Mouse (Mus musculus): ENCODE data around the gene Pmepa1.

Pmepa1 gene

GRCm38 (mm10) chr2:173275343-173276201, 761 bp downstream of the Pmepa1 start:
- DNase-seq (ENCODE audit: low spot score), result no peak

DNA sequence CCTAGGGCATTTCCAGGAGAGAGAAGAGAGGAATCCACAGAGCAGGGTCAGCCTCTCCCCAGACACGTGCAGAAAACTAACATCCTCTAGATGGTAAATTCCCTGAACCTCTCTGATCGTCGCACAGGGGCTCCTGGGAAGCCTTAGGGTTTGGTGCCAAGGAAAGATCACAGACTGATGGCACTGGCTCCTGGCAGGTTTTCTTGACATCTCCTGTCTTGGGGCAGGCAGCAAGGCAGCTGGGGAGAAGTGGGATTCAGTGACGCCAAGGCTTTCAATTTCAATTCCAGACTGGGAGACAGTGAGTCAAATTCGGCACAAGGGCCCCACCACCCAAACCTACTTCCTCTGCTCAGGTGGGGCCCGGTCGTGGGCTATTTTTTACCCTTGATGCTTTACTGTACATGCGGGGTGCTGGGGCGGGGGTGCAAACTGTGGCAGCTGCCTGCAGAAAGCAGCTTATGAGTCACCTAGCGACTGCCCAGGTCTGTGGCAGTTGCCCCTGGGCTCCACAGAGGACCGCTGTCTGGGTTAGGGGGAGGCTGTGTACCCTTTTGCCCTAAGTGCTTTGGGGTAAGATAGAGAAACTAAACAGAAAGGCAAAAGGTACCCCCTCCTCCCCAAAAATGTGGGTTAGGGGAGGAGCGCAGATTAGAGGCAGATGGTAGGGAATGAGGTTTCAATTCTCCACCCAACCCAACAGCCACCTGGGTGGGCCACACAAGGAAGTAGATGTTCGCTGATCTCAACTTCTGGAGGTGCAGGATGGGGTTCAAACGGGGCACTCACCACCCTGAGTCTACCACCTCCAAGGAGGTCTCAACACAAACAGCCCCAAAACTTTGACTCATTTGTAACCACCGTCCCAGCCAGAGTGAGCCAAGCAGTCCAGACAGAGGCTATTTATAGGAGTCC, 1.6 kb downstream of the Pmepa1 start:
- DNase-seq (ENCODE audit: low spot score), result no peak

GRCm38 (mm10) chr2:173273885-173274284, 2.4 kb downstream of the Pmepa1 start:
- no peak for DNase-seq (ENCODE audit: low spot score)

- DNase-seq (ENCODE audit: low spot score), result no peak
Observed at GRCm38 (mm10) chr2:173272354-173272900, 3.9 kb downstream of the Pmepa1 start.

DNA sequence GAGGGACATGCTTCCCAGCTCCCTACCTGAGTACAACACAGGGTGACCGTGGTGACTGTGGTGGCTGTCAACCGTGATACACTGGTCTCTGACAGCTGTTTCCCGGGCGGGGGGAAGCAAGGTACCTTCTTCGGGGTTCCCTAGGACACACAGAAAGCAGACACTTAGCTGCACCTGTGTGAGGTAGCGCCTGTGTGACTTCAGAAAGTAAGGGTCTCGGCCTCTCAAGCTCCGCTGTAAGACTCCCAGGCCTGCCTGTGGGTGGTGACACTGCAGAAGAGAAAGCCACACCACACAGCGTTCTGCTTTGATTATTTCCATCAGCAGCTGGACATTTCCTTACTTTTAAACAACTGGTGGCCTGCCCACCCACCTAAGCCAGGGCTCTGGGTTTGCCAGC, 4.8 kb downstream of the Pmepa1 start:
- DNase-seq (ENCODE audit: low spot score), result no peak

DNA sequence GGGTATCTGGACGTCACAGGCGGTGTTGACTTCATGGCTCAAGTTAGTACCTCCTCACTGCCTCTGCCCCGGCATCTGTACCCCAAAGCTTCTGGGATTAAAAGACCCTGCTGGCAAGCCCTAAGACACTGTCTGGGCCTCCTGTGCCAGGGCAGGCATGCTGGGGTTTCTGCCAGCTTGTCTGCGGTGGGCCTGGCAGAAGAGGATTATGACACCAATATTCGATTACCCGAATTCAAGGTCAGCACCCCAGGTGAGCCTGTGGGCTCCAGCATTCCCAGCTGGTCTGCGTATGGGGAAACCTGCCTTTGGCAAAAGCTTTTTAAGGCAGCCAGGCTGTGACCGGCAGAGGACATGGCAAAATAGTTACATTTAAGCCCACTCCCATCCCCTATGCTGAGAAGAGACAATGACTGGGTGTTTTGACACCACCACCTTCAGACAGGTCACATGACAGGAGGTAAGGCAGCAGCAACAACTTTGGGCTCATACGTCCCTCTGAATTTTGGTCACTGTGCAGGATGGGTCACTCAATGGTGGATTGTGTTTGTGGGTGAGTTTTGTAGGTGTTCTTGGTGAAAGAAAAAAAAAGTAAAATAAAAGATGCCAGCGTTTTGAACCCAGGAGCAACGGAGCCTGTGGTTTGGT, 5.6 kb downstream of the Pmepa1 start:
- DNase-seq (ENCODE audit: low spot score), result no peak

GRCm38 (mm10) chr2:173270196-173270595, 6.1 kb downstream of the Pmepa1 start:
- no peak for DNase-seq (ENCODE audit: low spot score)

GRCm38 (mm10) chr2:173267562-173267961, 8.8 kb downstream of the Pmepa1 start:
- DNase-seq (ENCODE audit: low spot score), result no peak

DNA sequence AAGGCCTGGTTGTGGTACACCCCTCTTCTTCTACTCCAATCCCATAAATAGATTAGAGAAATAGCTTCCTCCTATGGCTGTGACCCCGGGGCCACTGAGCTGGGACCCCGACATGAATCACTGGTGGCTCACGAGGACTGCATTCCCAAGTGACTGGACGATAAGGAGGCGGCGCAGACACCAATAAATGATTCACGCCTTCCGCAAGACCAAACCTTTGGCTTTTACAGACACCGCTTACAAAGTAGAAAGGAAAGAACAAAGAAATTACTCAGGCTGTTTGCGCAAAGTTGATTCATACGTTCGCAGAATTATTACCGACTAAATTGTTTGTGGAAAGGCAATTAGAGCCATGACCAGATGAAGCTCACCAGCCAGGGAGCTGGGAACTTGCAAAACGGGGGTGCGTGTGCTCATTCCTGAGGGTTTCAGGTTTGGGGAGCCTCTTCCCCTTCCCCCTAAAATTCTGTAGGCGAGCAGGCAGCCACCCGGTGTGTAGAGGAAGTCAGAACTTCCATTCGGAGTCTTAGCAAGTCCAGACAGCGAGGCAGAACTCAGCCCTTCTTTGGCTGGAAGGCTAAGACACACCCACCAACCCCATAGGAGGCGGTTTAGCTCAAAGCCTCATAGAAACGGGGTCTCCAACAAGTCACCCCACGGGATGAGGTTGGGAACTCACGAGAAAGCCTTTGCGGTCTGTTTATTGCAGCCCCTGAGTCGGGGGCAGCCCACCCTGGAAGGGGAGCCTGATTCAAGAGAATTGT, 9.8 kb downstream of the Pmepa1 start:
- no peak for DNase-seq (ENCODE audit: low spot score)

GRCm38 (mm10) chr2:173265468-173266265, 10.7 kb downstream of the Pmepa1 start:
- DNase-seq (ENCODE audit: low spot score), result no peak

DNA sequence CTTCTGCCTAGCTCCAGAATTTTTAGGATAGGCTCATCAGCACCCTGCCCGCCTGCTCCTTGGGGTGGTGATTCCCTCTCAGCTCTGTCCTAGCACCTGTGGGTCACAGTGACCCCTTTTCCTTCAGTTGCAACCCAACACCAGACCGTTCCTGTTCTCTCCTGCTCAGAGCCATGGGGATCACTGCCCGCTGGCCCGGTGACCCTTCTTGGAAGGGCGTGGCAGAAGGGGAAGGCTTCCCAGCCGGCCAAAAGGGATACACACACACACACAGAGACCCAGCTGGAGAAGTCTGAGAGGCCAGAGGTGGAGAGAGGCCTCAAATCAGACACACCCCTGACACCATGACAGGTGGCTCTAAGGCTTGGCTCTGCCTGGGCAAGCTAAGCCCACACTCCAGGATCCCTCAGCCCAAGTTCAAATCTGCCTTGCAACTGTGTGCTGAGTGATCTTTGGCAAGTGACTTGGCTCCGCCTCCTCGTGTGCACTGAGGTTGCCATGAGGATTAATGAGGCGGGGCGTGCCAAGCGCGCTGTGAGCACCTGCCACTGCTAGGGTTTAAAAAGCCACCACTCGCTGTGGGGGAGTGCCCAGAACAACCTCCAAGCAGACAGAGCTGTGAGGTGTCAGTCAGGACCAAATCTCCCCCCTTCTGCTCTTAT, 11.7 kb downstream of the Pmepa1 start:
- DNase-seq (ENCODE audit: low spot score), result no peak

GRCm38 (mm10) chr2:173263636-173264330, 12.6 kb downstream of the Pmepa1 start:
- DNase-seq (ENCODE audit: low spot score), result no peak

GRCm38 (mm10) chr2:173261497-173261896, 14.8 kb downstream of the Pmepa1 start:
- DNase-seq (ENCODE audit: low spot score), result no peak

- DNase-seq (ENCODE audit: low spot score), result no peak
Observed at GRCm38 (mm10) chr2:173258459-173259091, 17.8 kb downstream of the Pmepa1 start.

DNA sequence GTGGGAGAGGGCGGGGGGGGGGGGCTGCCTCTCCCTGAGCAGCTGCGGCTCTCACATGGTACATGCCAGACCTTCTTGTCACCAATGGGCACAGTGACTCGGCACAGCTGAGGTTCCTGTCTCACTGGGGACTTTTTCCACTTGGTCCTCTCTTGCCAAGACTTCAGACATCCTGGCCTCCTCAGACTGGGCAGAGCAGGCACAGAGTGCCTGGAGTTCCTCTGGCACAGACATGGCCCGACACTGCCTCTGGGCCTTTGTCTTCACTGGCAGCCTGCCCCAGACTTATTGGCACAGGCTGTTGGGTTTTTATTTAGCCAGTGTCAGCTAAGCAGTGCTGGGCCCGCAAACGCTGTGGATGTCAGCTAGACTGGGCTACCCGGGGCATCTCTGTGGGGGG, 18.7 kb downstream of the Pmepa1 start:
- no peak for DNase-seq (ENCODE audit: low spot score)

DNA sequence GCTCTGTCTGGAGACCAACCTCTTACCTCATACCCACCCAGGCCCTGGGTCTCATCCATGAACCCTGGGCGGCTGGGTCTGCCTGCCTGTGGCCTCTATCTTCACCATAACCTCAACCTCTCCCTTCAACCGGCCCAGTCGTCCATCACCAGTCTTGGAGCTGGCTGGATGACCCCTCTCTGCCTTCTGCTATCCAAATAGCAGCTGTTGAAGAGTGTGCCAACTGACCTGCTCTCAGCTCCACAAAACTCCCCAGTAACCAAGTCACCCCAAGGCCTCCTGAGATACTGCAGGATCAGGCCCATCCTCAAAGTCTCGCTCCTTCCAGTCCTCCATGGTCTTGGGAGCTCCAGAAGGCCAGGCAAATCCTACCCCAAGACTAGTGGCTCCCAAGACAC, 19.8 kb downstream of the Pmepa1 start:
- no peak for DNase-seq (ENCODE audit: low spot score)

GRCm38 (mm10) chr2:173255810-173256551, 20.4 kb downstream of the Pmepa1 start:
- DNase-seq (ENCODE audit: low spot score), result no peak

Measured in c-Kit-positive CD71-positive TER-119-positive erythroid progenitor cells, embryonic 14.5 days (primary cell).